Mouse (Mus musculus): ENCODE measurements at regions not wholly inside any gene's neighbourhood (a gene's known extent, or its start where the extent isn't known, plus 50 kb on each side); places are given as distances from the start of the nearest gene placed in this dataset.
"Not testable (repeated sequence)": the region's sequence is repeated elsewhere in the genome, so short reads cannot be mapped to it uniquely, and the experiment has no call there.

DNA sequence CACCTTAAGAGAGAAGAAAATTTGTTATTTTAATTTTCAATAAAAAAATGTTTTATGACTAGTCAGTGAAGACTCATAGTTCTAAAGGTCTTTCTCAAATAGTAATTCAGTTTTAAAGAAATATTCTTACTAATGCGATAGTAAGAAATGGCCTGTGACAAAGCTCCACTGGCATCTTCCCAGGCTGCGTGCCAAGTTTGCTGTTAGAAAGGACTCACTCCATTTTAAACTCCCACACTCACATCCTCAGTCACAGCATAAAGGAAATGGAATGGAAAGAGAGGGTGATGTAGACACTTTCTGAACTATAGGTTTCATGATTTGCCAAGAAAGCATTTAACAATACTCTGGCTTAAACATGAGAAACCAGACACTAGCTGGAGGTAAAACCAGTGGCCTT lies 436.6 kb downstream of the Mei4 start:
- 84% methylated on average over 2 of the region's 2 CpGs for WGBS
- Histone ChIP-seq H3K4me2 (ENCODE audit: low read depth, low read length) (no peak overlapping the region), H3K36me3 (ENCODE audit: insufficient read depth, low read length) (no peaks in the 10 kb centered on the region), H3K4me3 (ENCODE audit: low read length) (no peak overlapping the region), H3K27ac (no peak overlapping the region), H3K4me1 (ENCODE audit: insufficient read depth, low read length) (no peaks in the 10 kb centered on the region), H3K9me3 (ENCODE audit: low read length) (no peaks in the 10 kb centered on the region), H3K9ac (replicated peaks; ENCODE audit: low read length) (no peak overlapping the region), H3K27me3 (ENCODE audit: insufficient read depth, low read length) (no peaks in the 10 kb centered on the region)
- ATAC-seq (no peak), DNase-seq (ENCODE audit: low spot score) (no peak)
- TF ChIP-seq CTCF (IDR thresholded peaks at IDR 0.05; ENCODE audit: low read depth), result no peak

DNA sequence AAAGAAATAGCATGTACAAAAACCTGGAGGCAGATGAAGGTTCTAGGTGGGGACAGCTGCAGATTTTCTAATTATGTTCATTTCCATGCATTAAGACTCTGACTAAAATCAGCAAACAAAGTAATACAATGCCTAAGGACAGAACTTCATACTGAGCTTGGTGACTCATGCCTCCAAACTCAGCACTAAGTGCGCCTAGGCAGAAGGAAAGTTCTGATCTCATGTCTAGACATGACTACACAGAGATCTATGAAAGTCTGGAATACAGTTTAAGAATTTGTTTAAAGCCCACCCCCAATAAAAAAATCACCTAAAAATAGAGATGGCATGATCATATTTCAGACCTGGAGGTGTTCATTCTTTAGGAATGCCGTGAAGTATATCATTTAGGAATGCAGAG lies 442.8 kb downstream of the Mei4 start:
- Histone ChIP-seq H3K9me3 (ENCODE audit: low read length) (no peaks in the 10 kb centered on the region), H3K27me3 (ENCODE audit: insufficient read depth, low read length) (no peaks in the 10 kb centered on the region), H3K4me3 (ENCODE audit: low read length) (no peak overlapping the region), H3K4me2 (ENCODE audit: low read depth, low read length) (no peak overlapping the region), H3K36me3 (ENCODE audit: insufficient read depth, low read length) (no peaks in the 10 kb centered on the region), H3K9ac (replicated peaks; ENCODE audit: low read length) (no peak overlapping the region), H3K4me1 (ENCODE audit: insufficient read depth, low read length) (no peaks in the 10 kb centered on the region), H3K27ac (no peak overlapping the region)
- TF ChIP-seq CTCF (IDR thresholded peaks at IDR 0.05; ENCODE audit: low read depth), result no peak
- no peak for ATAC-seq
- 92% methylated on average over 2 of the region's 2 CpGs for WGBS
- no peak for DNase-seq (ENCODE audit: low spot score)

DNA sequence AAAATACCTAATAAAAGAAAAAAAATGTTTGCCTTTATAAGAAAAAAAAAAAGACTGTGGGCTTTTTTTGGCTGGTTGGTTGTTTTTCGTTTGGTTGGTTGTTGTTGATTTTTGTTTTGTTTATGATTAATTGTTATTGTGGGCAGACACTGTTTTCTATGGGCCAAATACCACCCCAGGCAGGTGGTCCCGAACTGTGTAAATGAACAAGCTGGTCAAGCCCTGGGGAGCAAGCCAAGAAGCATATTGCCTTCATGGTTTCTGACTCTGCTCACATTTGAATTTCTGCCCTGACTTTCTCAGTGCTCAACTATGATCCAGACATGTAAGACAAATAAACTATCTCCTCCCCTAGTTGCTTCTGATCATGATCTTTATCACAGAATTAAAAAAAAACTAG lies 449.0 kb downstream of the Mei4 start:
- ATAC-seq (no peak), DNase-seq (ENCODE audit: low spot score) (no peak)
- H3K27ac ChIP-seq, result no peak overlapping the region
- no peak for TF ChIP-seq CTCF (IDR thresholded peaks at IDR 0.05; ENCODE audit: low read depth)
- 61% methylated on average over 2 of the region's 2 CpGs for WGBS
- no peak overlapping the region for H3K9ac ChIP-seq (replicated peaks; ENCODE audit: low read length)
- no peak overlapping the region for H3K4me2 ChIP-seq (ENCODE audit: low read depth, low read length)
- H3K27me3 ChIP-seq (ENCODE audit: insufficient read depth, low read length), result no peaks in the 10 kb centered on the region
- H3K9me3 ChIP-seq (ENCODE audit: low read length), result no peaks in the 10 kb centered on the region
- no peaks in the 10 kb centered on the region for H3K36me3 ChIP-seq (ENCODE audit: insufficient read depth, low read length)
- no peaks in the 10 kb centered on the region for H3K4me1 ChIP-seq (ENCODE audit: insufficient read depth, low read length)
- H3K4me3 ChIP-seq (ENCODE audit: low read length), result no peak overlapping the region

DNA sequence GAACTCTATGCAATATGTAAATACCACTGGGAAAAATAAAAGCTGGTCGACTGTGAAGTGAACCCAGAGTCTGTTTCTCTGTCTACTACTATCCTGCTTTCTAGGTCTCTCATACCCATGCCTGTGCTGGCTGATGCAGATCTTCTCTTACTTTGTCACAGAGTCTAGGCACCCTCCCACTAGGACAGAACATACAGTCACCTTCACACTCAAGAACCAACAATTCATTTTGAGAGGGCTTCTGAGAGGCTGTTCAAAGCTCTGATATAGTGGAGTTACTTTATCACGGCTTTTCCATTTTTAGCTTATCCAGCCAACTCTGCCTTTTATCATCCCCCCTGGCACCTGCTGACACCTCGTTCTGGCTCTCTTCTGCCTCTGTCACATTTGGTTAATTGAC lies 477.0 kb downstream of the Mei4 start:
- Histone ChIP-seq H3K4me2 (ENCODE audit: low read depth, low read length) (no peak overlapping the region), H3K27ac (no peak overlapping the region), H3K27me3 (ENCODE audit: insufficient read depth, low read length) (no peaks in the 10 kb centered on the region), H3K36me3 (ENCODE audit: insufficient read depth, low read length) (no peaks in the 10 kb centered on the region), H3K9me3 (ENCODE audit: low read length) (no peaks in the 10 kb centered on the region), H3K4me1 (ENCODE audit: insufficient read depth, low read length) (no peaks in the 10 kb centered on the region), H3K9ac (replicated peaks; ENCODE audit: low read length) (no peak overlapping the region), H3K4me3 (ENCODE audit: low read length) (no peak overlapping the region)
- ATAC-seq (no peak), DNase-seq (ENCODE audit: low spot score) (no peak)
- TF ChIP-seq CTCF (IDR thresholded peaks at IDR 0.05; ENCODE audit: low read depth), result no peak
- 65% methylated on average over 3 of the region's 3 CpGs for WGBS

DNA sequence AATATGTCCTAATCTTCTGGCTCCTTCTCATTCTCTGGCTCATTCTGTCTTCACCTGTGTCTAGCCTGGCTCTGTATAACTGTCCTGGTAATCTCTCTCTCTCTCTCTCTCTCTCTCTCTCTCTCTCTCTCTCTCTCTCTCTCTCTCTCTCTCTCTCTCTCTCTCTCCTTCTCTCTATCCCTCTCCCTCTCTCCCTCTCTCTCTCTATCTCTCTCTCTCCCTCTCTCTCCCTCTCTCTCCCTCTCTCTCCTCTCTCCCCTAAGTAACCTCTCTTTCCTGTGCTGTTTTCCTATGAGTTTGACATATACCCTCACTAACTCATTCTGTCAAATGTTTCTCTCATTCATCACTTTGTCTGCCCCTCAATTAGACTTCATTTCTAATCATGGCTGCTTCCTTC lies 478.6 kb upstream of the Irak1bp1 start:
- not testable (repeated sequence) for H3K4me1 ChIP-seq (ENCODE audit: insufficient read depth, low read length); H3K9ac ChIP-seq (replicated peaks; ENCODE audit: low read length); ATAC-seq; H3K27me3 ChIP-seq (ENCODE audit: insufficient read depth, low read length); H3K36me3 ChIP-seq (ENCODE audit: insufficient read depth, low read length); H3K27ac ChIP-seq; H3K9me3 ChIP-seq (ENCODE audit: low read length); H3K4me2 ChIP-seq (ENCODE audit: low read depth, low read length); H3K4me3 ChIP-seq (ENCODE audit: low read length); DNase-seq (ENCODE audit: low spot score)

DNA sequence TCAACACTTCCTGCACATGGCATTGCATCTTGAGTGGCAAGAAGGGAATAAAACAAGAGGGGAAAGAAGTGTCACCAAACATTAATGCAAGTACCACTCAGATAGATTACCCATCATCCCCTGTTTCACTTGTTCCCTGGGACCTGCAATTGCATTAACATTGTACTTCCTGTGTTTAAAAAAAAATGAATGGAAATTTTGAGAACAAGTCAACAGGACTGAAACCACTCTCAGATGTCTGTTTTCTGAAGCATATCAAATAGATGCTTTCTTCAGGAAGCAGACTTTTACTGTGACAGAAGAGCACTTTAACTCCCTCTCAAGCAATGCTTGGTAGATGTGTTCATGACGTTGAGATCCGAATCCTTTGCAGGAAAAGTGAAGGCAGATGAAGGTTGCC lies 469.8 kb upstream of the Irak1bp1 start:
- no peak overlapping the region for H3K4me3 ChIP-seq (ENCODE audit: low read length)
- H3K27me3 ChIP-seq (ENCODE audit: insufficient read depth, low read length), result no peaks in the 10 kb centered on the region
- no peak for TF ChIP-seq CTCF (IDR thresholded peaks at IDR 0.05; ENCODE audit: low read depth)
- H3K4me1 ChIP-seq (ENCODE audit: insufficient read depth, low read length), result no peaks in the 10 kb centered on the region
- no peaks in the 10 kb centered on the region for H3K36me3 ChIP-seq (ENCODE audit: insufficient read depth, low read length)
- H3K4me2 ChIP-seq (ENCODE audit: low read depth, low read length), result no peak overlapping the region
- H3K27ac ChIP-seq, result no peak overlapping the region
- no peak overlapping the region for H3K9ac ChIP-seq (replicated peaks; ENCODE audit: low read length)
- no peaks in the 10 kb centered on the region for H3K9me3 ChIP-seq (ENCODE audit: low read length)
- ATAC-seq (no peak), DNase-seq (ENCODE audit: low spot score) (no peak)
- WGBS, result 91% methylated on average over 2 of the region's 2 CpGs

DNA sequence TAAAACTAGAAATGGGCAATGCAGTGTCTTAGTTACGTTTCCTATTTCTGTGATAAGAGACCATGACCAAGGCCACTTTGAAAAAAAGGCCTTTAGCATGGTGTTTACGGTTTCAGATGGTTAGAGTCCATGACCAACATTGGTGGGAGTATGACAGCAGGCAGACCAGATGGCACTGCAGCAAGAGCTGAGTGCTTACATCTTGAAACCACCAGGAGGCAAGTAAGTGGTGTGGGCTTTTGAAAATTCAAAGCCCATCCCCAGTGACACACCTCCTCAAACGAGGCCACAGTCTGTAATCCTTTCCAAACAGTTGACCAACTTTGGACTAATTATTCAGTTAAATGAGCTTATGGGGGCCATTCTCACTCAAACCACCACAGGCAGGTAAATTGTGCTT lies 427.0 kb upstream of the Irak1bp1 start:
- ATAC-seq (peak; percentile 83), DNase-seq (ENCODE audit: low spot score) (peak; percentile 51)
- no peak overlapping the region for H3K27ac ChIP-seq
- no peaks in the 10 kb centered on the region for H3K4me1 ChIP-seq (ENCODE audit: insufficient read depth, low read length)
- H3K4me2 ChIP-seq (ENCODE audit: low read depth, low read length), result no peak overlapping the region
- peak; percentile 12; the same call in 1 of the 2 replicates for TF ChIP-seq CTCF (IDR thresholded peaks at IDR 0.05; ENCODE audit: low read depth)
- no peak overlapping the region for H3K4me3 ChIP-seq (ENCODE audit: low read length)
- 51% methylated on average over 3 of the region's 3 CpGs for WGBS
- H3K27me3 ChIP-seq (ENCODE audit: insufficient read depth, low read length), result no peaks in the 10 kb centered on the region
- H3K9ac ChIP-seq (replicated peaks; ENCODE audit: low read length), result no peak overlapping the region
- no peaks in the 10 kb centered on the region for H3K9me3 ChIP-seq (ENCODE audit: low read length)
- no peaks in the 10 kb centered on the region for H3K36me3 ChIP-seq (ENCODE audit: insufficient read depth, low read length)

DNA sequence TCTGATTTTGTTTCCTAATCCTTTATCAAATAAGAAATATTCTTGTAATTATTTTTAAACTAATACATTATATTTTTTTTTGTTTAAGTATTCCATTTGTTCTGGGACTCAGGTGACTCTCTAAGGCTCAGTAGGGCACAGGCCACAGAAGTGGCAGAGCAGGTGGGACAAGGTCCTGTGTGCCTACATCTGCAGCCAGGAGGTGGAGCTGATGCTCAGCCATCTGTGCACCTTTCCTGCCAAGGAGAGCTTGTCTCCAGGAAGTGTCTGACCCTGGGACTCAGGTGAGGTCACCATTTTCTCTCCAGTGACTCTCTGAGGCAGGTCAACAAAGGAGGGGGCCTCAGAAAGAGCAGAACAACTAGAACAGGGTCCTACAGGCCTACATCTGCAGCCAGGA lies 425.3 kb upstream of the Irak1bp1 start:
- DNase-seq (ENCODE audit: low spot score) (no peak), ATAC-seq (no peak)
- Histone ChIP-seq H3K27me3 (ENCODE audit: insufficient read depth, low read length) (no peaks in the 10 kb centered on the region), H3K9me3 (ENCODE audit: low read length) (no peaks in the 10 kb centered on the region), H3K4me2 (ENCODE audit: low read depth, low read length) (no peak overlapping the region), H3K9ac (replicated peaks; ENCODE audit: low read length) (no peak overlapping the region), H3K36me3 (ENCODE audit: insufficient read depth, low read length) (no peaks in the 10 kb centered on the region), H3K4me3 (ENCODE audit: low read length) (no peak overlapping the region), H3K4me1 (ENCODE audit: insufficient read depth, low read length) (no peaks in the 10 kb centered on the region), H3K27ac (no peak overlapping the region)
- TF ChIP-seq CTCF (IDR thresholded peaks at IDR 0.05; ENCODE audit: low read depth), result no peak
